Mouse (Mus musculus) G1E (cell line): Measurements from ENCODE around the gene Clrn3.

Source experiments
- CTCF ChIP-seq: IDR thresholded peaks from 2 replicates; pipeline ENCODE4 v1.5.1; 2012; ENCODE audit warnings: low read depth, low read length, inconsistent platforms, mixed read lengths
- GATA1 ChIP-seq: IDR thresholded peaks from 2 replicates; pipeline ENCODE4 v1.6.1; 2012; ENCODE audit warnings: borderline replicate concordance, low read length, inconsistent platforms, mixed read lengths
- GATA2 ChIP-seq: IDR thresholded peaks from 2 replicates; pipeline ENCODE4 v1.6.1; 2012; ENCODE audit warnings: low read depth, low read length, inconsistent platforms, borderline replicate concordance
- POLR2AphosphoS5 ChIP-seq: IDR thresholded peaks from 2 replicates; pipeline ENCODE4 v1.6.1; 2012; ENCODE audit warnings: low read depth, low read length, inconsistent platforms; ENCODE audit not compliant: insufficient replicate concordance
- TAL1 ChIP-seq: conservative IDR thresholded peaks from 2 replicates; pipeline ENCODE4 v1.6.1; 2012; ENCODE audit warnings: low read depth, low read length, inconsistent platforms, mixed read lengths

- TF ChIP-seq CTCF = no peak
- TF ChIP-seq GATA2 = no peak
- no peak for TF ChIP-seq TAL1
- TF ChIP-seq GATA1 = no peak
- TF ChIP-seq POLR2AphosphoS5 = no peak
These were observed 38.5 kb downstream of the Clrn3 start for GRCm38 (mm10) chr7:135489724-135490499.
